Mouse (Mus musculus): ENCODE data around the gene Spem2. TPM values are rescaled to one million over a fixed set of nuclear protein-coding genes. Genes with fewer than 3 reads are reported as not detected.

Spem2 gene
- polyA plus RNA-seq, 1 experiment from 2014 or later = not detected

DNA sequence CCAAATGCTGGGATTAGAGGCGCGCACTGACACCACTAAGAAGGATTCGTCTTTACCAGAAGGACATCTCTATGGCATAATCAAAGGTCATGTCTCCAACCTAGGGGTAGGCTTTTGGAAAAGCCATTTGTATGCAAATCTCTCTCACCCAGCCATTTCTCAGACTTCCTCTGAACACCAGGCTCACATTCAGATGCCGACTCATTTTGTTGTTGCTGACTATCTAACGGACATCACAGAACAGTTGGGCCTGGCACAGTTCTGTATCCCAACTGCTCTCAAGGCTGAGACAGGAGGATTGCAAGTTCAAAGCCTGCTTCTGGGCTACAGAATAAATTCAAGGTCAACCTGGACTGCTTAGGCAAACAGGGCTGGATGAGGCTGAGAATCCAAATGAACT is 31.0 kb downstream of the Spem2 start:
- Histone ChIP-seq H3K36me3 (ENCODE audit: control insufficient read depth, insufficient read depth, low read length) (no peaks in the 10 kb centered on the region), H3K27me3 (ENCODE audit: control insufficient read depth, insufficient read depth, low read length) (no peaks in the 10 kb centered on the region), H3K4me2 (replicated peaks; ENCODE audit: low read depth, low read length) (no peak overlapping the region), H3K4me3 (ENCODE audit: low read depth, low read length) (no peak overlapping the region), H3K4me1 (ENCODE audit: control insufficient read depth, insufficient read depth, low read length) (peaks cover 3% of the 10 kb centered on the region; the same call in 1 of the 2 replicates), H3K27ac (ENCODE audit: low read length) (no peak overlapping the region), H3K9me3 (ENCODE audit: control insufficient read depth, low read depth, low read length) (no peaks in the 10 kb centered on the region), H3K9ac (replicated peaks; ENCODE audit: low read depth, low read length) (no peak overlapping the region)
- WGBS = 87% methylated on average over 5 of the region's 5 CpGs
- ATAC-seq (ENCODE audit: insufficient number of reproducible peaks, insufficient read depth, low FRiP score, low read depth) = no peak

DNA sequence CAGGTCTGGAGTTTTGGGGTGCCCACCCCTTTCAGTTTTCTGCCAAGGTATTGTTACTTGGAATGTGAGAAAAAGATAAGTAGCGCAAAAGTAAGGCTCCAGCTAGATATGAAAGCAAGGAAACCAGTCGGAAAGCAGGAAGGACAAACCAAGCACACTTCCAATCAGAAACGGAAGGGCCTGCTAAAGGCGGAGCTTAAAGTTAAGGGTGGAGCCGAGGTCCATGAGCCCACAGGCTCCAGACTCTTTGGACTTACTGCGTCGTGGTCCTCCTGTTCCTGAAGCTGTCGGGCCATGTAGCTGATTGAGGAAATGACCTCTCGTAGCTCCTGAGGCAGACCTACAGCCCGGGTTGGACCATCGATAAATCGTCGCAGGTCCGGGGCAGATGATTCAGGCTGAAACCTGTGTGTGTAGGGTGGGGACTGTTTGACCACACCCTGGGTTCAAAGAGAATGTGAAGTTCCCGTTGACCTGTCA is 33.4 kb downstream of the Spem2 start:
- no peaks in the 10 kb centered on the region for H3K36me3 ChIP-seq (ENCODE audit: control insufficient read depth, insufficient read depth, low read length)
- H3K9me3 ChIP-seq (ENCODE audit: control insufficient read depth, low read depth, low read length) = no peaks in the 10 kb centered on the region
- 27% methylated on average over 15 of the region's 15 CpGs for WGBS
- H3K4me3 ChIP-seq (ENCODE audit: low read depth, low read length) = 0 out of 2 replicates have a peak overlapping the region, but pooled peaks have one; percentile 11
- H3K27ac ChIP-seq (ENCODE audit: low read length) = no peak overlapping the region
- H3K4me2 ChIP-seq (replicated peaks; ENCODE audit: low read depth, low read length) = peak overlapping the region; percentile 37
- H3K9ac ChIP-seq (replicated peaks; ENCODE audit: low read depth, low read length) = no peak overlapping the region
- peak; percentile 72; the same call in 1 of the 2 replicates for ATAC-seq (ENCODE audit: insufficient number of reproducible peaks, insufficient read depth, low FRiP score, low read depth)
- H3K4me1 ChIP-seq (ENCODE audit: control insufficient read depth, insufficient read depth, low read length) = peaks cover 3% of the 10 kb centered on the region; the same call in 1 of the 2 replicates
- H3K27me3 ChIP-seq (ENCODE audit: control insufficient read depth, insufficient read depth, low read length) = no peaks in the 10 kb centered on the region

DNA sequence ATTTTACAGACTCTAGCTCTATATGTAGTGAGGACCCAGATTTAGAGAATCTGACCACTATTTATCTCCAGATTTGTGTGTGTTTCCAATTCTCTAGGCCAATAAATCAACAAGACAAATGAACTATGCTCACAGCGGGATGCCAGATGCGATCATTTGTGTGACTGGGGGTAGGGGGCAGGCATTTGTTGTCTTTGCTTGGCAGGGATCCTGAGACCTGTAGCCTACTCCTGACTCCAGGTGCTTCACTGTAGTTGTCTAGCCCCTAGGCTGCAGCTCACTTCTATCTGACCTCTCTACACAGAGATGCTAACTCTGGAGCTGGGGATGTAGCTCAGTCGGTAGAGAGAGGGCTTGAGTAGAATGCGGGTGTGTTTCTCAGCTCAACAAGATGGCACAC is 36.4 kb downstream of the Spem2 start:
- Histone ChIP-seq H3K4me3 (ENCODE audit: low read depth, low read length) (no peak overlapping the region), H3K27me3 (ENCODE audit: control insufficient read depth, insufficient read depth, low read length) (no peaks in the 10 kb centered on the region), H3K4me1 (ENCODE audit: control insufficient read depth, insufficient read depth, low read length) (peaks cover 3% of the 10 kb centered on the region; the same call in 1 of the 2 replicates), H3K27ac (ENCODE audit: low read length) (no peak overlapping the region), H3K36me3 (ENCODE audit: control insufficient read depth, insufficient read depth, low read length) (peaks cover under 1% of the 10 kb centered on the region; the same call in 1 of the 2 replicates), H3K9me3 (ENCODE audit: control insufficient read depth, low read depth, low read length) (no peaks in the 10 kb centered on the region), H3K9ac (replicated peaks; ENCODE audit: low read depth, low read length) (no peak overlapping the region), H3K4me2 (replicated peaks; ENCODE audit: low read depth, low read length) (no peak overlapping the region)
- WGBS = 24% methylated on average over 4 of the region's 4 CpGs
- ATAC-seq (ENCODE audit: insufficient number of reproducible peaks, insufficient read depth, low FRiP score, low read depth) = no peak

DNA sequence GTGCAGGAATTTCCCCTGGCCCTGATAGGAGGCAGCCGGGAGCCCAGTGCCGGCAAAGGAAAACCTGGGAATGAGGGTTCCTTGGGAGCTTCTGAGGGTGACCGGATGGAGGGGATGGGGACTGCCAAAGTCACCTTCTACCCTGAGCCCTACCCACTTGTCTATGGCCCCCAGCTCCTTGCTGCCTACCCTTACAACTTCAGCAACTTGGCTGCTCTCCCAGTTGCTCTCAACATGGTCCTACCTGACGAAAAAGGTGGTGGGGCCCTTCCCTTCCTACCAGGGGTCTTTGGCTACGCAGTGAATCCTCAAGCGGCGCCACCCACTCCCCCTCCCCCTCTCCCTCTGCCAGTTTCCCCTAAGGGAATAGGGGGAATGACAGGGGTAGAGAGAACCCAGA is 39.3 kb downstream of the Spem2 start:
- ATAC-seq (ENCODE audit: insufficient number of reproducible peaks, insufficient read depth, low FRiP score, low read depth) = no peak
- WGBS = 49% methylated on average over 7 of the region's 7 CpGs
- no peak overlapping the region for H3K4me3 ChIP-seq (ENCODE audit: low read depth, low read length)

DNA sequence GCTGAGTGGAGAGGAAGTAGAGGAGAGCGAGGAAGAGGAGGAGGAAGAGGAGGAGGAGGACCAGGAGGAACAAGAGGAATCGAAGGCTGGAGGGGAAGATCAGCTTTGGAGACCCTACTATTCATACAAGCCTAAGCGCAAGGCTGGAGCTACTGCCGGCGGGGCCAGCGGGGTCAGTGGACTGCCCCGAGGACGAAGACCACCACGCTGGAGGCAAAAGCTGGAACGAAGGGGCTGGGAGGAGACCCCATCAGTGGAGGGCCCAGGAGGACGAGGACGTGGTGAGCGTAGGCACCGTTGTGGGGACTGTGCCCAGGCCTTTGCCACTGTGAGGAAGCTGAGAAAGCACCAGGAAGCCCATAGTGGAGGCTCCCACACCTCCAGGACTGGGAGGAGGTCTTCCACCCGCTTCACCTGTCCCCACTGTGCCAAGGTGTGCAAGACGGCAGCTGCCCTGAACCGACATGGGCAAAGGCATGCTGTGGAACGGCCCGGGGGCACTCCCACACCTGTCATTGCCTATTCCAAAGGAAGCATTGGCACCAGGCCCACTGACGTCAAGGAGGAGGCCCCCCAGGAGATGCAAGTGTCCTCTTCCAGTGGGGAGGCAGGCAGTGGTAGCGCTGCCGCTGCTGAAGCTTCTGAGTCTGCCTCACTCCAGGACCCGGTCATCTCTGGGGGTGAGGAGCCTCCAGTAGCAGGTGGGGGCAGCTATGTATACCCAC is 39.8 kb downstream of the Spem2 start:
- peaks cover 6% of the 10 kb centered on the region; the same call in 1 of the 2 replicates for H3K36me3 ChIP-seq (ENCODE audit: control insufficient read depth, insufficient read depth, low read length)
- ATAC-seq (ENCODE audit: insufficient number of reproducible peaks, insufficient read depth, low FRiP score, low read depth) = no peak
- H3K27ac ChIP-seq (ENCODE audit: low read length) = no peak overlapping the region
- H3K4me1 ChIP-seq (ENCODE audit: control insufficient read depth, insufficient read depth, low read length) = no peaks in the 10 kb centered on the region
- no peak overlapping the region for H3K4me2 ChIP-seq (replicated peaks; ENCODE audit: low read depth, low read length)
- H3K9ac ChIP-seq (replicated peaks; ENCODE audit: low read depth, low read length) = no peak overlapping the region
- no peaks in the 10 kb centered on the region for H3K27me3 ChIP-seq (ENCODE audit: control insufficient read depth, insufficient read depth, low read length)
- WGBS = 68% methylated on average over 23 of the region's 23 CpGs
- no peak overlapping the region for H3K4me3 ChIP-seq (ENCODE audit: low read depth, low read length)
- H3K9me3 ChIP-seq (ENCODE audit: control insufficient read depth, low read depth, low read length) = no peaks in the 10 kb centered on the region

More for the DNA sequence above, 39.3 kb downstream of the Spem2 start:
- Histone ChIP-seq H3K27ac (ENCODE audit: low read length) (no peak overlapping the region), H3K4me1 (ENCODE audit: control insufficient read depth, insufficient read depth, low read length) (no peaks in the 10 kb centered on the region), H3K9me3 (ENCODE audit: control insufficient read depth, low read depth, low read length) (no peaks in the 10 kb centered on the region), H3K9ac (replicated peaks; ENCODE audit: low read depth, low read length) (no peak overlapping the region), H3K36me3 (ENCODE audit: control insufficient read depth, insufficient read depth, low read length) (peaks cover 6% of the 10 kb centered on the region; the same call in 1 of the 2 replicates), H3K4me2 (replicated peaks; ENCODE audit: low read depth, low read length) (no peak overlapping the region), H3K27me3 (ENCODE audit: control insufficient read depth, insufficient read depth, low read length) (no peaks in the 10 kb centered on the region)

DNA sequence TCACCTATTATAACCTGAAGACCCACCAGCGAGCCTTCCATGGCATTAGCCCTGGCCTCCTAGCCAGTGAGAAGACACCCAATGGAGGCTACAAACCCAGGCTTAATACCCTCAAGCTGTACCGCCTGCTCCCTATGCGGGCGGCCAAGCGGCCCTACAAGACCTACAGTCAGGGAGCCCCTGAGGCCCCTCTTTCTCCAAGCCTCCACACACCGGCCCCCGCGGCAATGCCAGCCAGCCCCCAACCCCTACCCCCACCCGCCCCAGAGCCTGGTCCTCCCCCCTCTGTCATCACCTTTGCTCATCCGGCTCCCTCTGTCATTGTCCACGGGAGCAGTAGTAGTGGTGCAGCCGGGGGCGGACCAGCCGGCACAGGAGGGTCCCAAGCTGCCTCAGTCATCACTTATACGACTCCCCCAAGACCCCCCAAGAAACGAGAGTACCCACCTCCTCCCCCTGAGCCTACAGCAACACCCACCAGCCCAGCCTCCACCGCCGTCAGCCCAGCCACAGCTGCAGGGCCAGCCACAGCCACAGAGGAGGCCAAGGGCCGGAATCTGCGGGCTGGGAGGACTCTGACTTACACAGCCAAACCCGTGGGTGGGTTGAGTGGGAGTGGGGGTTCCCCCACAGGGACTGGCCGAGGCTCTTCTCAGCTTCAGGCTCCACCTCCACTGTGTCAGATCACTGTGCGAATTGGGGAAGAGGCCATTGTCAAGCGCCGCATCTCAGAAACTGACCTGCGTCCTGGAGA is 40.6 kb downstream of the Spem2 start:
- Histone ChIP-seq H3K36me3 (ENCODE audit: control insufficient read depth, insufficient read depth, low read length) (peaks cover 6% of the 10 kb centered on the region; the same call in 1 of the 2 replicates), H3K27me3 (ENCODE audit: control insufficient read depth, insufficient read depth, low read length) (no peaks in the 10 kb centered on the region), H3K4me1 (ENCODE audit: control insufficient read depth, insufficient read depth, low read length) (no peaks in the 10 kb centered on the region), H3K4me3 (ENCODE audit: low read depth, low read length) (no peak overlapping the region), H3K4me2 (replicated peaks; ENCODE audit: low read depth, low read length) (no peak overlapping the region), H3K27ac (ENCODE audit: low read length) (no peak overlapping the region), H3K9me3 (ENCODE audit: control insufficient read depth, low read depth, low read length) (no peaks in the 10 kb centered on the region), H3K9ac (replicated peaks; ENCODE audit: low read depth, low read length) (no peak overlapping the region)
- 63% methylated on average over 26 of the region's 26 CpGs for WGBS
- ATAC-seq (ENCODE audit: insufficient number of reproducible peaks, insufficient read depth, low FRiP score, low read depth) = no peak

DNA sequence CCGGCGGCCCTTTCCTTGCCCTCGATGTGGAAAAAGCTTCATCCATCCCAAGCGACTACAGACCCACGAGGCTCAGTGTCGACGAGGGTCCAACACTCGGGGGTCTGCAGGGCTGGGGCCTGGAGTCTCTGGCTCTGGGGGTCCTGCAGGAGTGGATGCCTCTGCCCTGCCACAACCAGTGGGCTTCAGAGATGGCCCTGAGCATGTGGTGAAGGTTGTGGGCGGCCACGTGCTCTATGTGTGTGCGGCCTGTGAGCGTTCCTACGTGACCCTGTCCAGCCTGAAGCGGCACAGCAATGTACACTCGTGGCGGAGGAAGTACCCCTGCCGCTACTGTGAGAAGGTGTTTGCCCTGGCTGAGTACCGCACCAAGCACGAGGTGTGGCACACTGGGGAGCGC is 41.8 kb downstream of the Spem2 start:
- H3K9me3 ChIP-seq (ENCODE audit: control insufficient read depth, low read depth, low read length) = no peaks in the 10 kb centered on the region
- 83% methylated on average over 20 of the region's 20 CpGs for WGBS
- no peak for ATAC-seq (ENCODE audit: insufficient number of reproducible peaks, insufficient read depth, low FRiP score, low read depth)

DNA sequence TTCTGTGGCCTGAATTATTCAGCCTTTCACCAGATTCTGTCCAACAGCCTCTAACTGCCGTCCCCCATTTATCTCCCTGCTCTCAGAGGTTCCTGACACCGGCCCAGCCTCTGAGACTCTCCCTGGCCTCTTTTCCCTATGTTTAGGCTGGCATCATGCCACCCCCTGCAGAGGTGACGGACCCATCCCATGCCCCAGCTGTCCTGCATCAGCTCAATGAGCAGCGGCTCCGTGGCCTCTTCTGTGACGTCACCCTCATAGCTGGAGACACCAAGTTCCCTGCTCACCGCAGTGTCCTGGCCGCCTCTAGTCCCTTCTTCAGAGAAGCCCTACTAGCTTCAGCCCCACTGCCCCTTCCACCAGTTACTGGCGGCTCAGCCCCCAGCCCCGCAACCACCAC is 42.5 kb downstream of the Spem2 start:
- WGBS = 52% methylated on average over 10 of the region's 10 CpGs
- Histone ChIP-seq H3K4me1 (ENCODE audit: control insufficient read depth, insufficient read depth, low read length) (no peaks in the 10 kb centered on the region), H3K9ac (replicated peaks; ENCODE audit: low read depth, low read length) (no peak overlapping the region), H3K9me3 (ENCODE audit: control insufficient read depth, low read depth, low read length) (no peaks in the 10 kb centered on the region), H3K4me2 (replicated peaks; ENCODE audit: low read depth, low read length) (no peak overlapping the region), H3K27ac (ENCODE audit: low read length) (no peak overlapping the region), H3K36me3 (ENCODE audit: control insufficient read depth, insufficient read depth, low read length) (peaks cover 6% of the 10 kb centered on the region; the same call in 1 of the 2 replicates), H3K27me3 (ENCODE audit: control insufficient read depth, insufficient read depth, low read length) (no peaks in the 10 kb centered on the region), H3K4me3 (ENCODE audit: low read depth, low read length) (no peak overlapping the region)
- ATAC-seq (ENCODE audit: insufficient number of reproducible peaks, insufficient read depth, low FRiP score, low read depth) = no peak

More for the DNA sequence above, 41.8 kb downstream of the Spem2 start:
- Histone ChIP-seq H3K4me1 (ENCODE audit: control insufficient read depth, insufficient read depth, low read length) (no peaks in the 10 kb centered on the region), H3K4me2 (replicated peaks; ENCODE audit: low read depth, low read length) (no peak overlapping the region), H3K9ac (replicated peaks; ENCODE audit: low read depth, low read length) (no peak overlapping the region), H3K27ac (ENCODE audit: low read length) (no peak overlapping the region), H3K36me3 (ENCODE audit: control insufficient read depth, insufficient read depth, low read length) (peaks cover 6% of the 10 kb centered on the region; the same call in 1 of the 2 replicates), H3K27me3 (ENCODE audit: control insufficient read depth, insufficient read depth, low read length) (no peaks in the 10 kb centered on the region), H3K4me3 (ENCODE audit: low read depth, low read length) (no peak overlapping the region)

All from stomach, embryonic 14.5 days (tissue).